Mouse (Mus musculus) activated CD4-positive, CD25-positive, alpha-beta regulatory T cell, adult 4 months (primary cell): ENCODE results near the gene 2310011J03Rik. TPM values are rescaled to one million over a fixed set of nuclear protein-coding genes. Genes with fewer than 3 reads are reported as not detected.

Experiments used
- ATAC-seq: one replicate; pipeline ENCODE4 v1.8.0; 2017
- polyA plus RNA-seq, 2 experiments: library from polyadenylated mRNA; unstranded; fragments of 100-300 nt; shearing (Covaris generic); gene quantifications; one replicate each; pipeline ENCODE4 v1.2.1; 2017

2310011J03Rik gene
- polyA plus RNA-seq, 2 experiments from 2014 or later = 44.0 to 54.5 TPM

- no peak for ATAC-seq
Observed at GRCm38 (mm10) chr10:80314494-80315001, 5.8 kb downstream of the 2310011J03Rik start.

DNA sequence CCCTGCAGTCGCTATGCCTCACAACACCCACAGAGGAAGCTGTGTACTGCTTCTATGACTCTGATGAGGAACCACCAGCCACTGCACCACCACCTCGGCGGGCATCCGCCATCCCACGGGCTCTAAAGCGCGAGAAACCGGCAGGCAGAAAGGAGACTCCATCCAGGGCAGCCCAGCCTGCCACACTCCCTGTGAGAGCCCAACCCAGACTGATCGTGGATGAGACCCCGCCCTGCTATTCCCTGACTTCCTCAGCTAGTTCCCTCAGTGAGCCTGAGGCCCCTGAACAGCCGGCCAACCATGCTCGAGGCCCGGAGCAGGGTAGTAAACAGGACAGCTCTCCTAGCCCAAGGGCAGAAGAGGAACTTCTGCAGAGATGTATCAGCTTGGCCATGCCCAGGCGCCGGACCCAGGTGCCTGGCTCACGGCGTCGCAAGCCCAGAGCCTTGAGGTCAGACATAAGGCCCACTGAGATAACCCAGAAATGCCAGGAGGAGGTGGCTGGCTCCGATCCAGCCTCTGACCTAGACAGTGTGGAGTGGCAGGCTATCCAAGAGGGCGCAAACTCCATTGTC, 6.6 kb downstream of the 2310011J03Rik start:
- no peak for ATAC-seq

GRCm38 (mm10) chr10:80312586-80313504, 7.5 kb downstream of the 2310011J03Rik start:
- ATAC-seq = no peak

GRCm38 (mm10) chr10:80311560-80311959, 8.8 kb downstream of the 2310011J03Rik start:
- no peak for ATAC-seq

GRCm38 (mm10) chr10:80304862-80305261, 15.5 kb downstream of the 2310011J03Rik start:
- ATAC-seq = peak; percentile 61

DNA sequence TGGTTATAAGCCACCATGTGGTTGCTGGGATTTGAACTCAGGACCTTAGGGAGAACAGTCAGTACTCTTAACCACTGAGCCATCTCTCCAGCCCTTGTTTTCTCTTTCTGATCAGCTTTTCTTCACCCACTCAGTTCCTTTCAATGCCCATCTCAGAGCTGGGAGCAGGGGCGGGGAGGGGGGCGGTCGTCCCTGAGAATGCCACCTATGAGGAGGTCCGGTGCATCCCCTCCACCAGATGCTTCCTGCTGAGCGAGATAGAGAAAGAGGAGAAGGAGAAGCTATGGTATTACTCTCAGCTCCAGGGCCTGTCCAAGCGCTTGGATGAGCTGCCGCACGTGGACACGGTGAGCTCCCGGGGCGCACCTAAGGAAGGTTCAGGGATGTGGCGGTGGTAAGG, 15.9 kb downstream of the 2310011J03Rik start:
- ATAC-seq = no peak

GRCm38 (mm10) chr10:80302471-80302881, 17.9 kb downstream of the 2310011J03Rik start:
- no peak for ATAC-seq

DNA sequence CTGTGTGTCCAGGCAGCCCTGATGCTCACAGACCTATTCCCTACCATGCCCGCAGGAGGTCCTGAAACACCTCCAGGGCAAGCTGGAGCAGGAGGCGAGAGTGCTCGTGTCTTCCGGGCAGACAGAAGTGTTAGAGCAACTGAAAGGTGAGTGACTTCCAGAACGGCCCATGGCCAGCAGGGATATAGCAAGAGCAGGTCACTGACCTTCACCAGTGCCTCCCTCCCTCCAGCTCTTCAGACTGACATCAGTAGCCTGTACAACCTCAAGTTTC, 18.3 kb downstream of the 2310011J03Rik start:
- no peak for ATAC-seq

- no peak for ATAC-seq
Observed at GRCm38 (mm10) chr10:80301256-80302081, 18.9 kb downstream of the 2310011J03Rik start.

- no peak for ATAC-seq
Observed at GRCm38 (mm10) chr10:80300672-80301181, 19.6 kb downstream of the 2310011J03Rik start.

DNA sequence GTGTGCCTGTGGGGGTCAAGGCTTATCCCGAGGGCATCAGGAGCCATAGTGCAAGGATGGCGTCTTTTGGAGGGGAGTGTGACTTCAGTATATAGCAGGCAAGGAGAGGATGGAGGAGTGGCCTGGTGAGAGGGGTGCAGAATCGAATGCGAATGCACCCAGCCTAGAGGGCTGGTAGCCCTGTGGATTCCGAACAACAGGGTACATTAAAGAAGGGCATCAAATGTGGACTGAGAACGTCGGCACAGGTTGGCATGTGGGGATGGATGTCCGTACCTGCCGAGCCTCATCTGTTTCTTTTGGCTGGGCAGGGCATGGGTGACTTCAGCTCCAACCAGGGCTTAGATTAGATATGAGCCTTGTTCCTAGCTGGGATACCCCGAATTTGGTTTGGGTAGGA, 20.5 kb downstream of the 2310011J03Rik start:
- no peak for ATAC-seq

DNA sequence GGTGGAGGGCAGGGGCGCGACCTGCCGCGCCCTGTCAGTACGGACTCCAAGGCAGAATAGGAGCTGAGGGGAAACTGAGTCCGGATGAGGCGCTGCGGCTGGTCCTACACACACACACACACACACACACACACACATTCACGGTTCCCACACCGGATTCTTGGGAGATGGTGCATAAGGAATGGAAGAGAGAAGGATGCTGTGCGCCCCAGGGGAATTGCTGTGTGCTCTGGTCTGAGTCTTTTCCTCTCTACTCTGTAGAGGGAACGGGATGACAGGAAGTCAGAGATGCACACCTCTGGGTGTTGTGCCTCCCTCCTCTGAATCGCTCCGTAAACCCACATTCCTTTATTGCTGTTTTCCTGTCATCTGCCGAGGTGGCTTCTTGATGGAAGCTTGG, 21.0 kb downstream of the 2310011J03Rik start:
- no peak for ATAC-seq

- ATAC-seq = no peak
Observed at GRCm38 (mm10) chr10:80298571-80299281, 21.6 kb downstream of the 2310011J03Rik start.

DNA sequence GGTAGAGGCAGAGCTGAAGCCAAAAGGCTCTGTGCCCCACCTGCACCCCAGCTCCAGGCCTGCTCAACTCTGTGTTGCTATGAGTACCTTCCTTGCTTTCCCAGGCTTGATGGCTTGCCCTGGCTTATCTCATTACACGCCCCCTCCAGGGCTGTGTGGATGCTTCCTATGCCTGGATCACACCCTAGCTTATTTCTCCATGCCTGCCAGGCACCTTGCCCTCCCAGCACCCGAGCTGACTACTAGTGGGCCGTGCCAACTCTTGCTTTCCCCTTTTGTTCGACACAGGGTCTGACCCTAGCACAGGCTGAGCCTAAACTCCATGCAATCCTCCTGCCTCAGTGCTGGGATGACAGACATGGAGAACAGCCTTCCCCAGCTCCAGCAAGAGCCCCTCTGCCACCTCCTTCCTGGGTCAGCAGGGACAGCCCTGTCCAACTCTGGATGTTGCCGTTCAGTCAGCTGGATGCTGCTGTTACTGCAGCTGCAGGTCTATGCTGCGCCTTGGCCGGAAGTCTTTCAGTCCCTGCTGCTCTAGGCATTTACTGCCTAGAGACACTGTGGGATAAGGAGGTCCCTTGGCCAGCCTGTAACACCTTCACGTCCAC, 22.7 kb downstream of the 2310011J03Rik start:
- no peak for ATAC-seq

DNA sequence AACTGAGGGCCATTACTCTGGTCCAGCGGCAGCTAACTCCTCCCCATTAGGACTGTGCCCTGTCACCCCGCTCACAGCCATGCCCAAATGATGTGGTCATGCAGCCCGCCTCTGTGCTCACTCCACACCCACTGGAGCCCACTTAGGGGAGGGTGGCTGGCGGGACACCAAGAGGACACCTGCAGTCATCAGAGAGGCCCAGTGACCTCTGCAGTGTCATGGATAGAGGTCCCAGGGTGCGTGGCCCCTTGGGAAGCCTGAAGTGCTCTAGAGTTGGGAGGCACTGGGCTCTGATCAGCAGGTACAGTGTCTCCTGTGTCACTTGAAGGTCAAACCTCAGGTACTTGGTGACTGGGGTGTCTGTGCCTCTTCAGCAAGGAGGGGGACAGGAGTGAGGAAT, 23.5 kb downstream of the 2310011J03Rik start:
- ATAC-seq = no peak

DNA sequence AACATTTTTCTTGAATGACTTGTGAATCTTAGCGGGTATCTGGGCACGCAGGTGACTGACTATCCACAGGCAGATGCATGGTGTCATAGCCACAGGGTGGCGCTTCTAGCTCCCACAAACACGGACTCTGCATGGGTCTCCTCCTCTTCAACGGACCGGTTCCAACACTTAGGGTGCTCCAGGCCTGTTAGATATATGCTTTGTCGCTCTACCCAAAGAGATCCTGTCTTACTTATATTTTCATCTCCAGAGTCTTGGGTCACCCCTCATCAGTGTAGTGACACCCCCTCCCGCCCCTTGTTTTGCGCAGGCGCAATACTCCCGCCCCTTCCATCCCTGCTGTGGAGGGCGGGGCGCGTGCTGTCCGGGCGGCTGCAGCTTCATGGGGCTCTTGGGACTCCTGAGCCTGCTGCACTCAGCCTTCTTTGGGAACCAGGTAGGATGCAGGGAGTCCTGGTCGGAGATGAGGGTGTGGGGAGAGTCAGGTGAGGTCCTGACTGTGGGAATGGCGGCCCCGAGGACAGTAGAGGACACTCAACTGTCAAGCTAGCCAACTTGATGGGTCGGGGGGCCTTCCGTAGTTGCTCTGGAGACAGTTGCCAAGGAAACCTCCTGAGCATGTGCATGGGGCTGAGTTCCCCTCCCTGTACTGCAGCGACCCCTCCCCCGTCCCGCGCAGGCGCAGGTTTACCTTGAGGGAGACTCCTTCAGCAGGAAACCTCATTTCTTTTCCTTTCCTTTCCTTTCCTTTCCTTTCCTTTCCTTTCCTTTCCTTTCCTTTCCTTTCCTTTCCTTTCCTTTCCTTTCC, 24.5 kb downstream of the 2310011J03Rik start, which contains the start of gene Apc2:
Gene Apc2, plus strand, starts transcription at position 360 of the 808 bp plus-strand sequence.
- peak; percentile 40 for ATAC-seq

DNA sequence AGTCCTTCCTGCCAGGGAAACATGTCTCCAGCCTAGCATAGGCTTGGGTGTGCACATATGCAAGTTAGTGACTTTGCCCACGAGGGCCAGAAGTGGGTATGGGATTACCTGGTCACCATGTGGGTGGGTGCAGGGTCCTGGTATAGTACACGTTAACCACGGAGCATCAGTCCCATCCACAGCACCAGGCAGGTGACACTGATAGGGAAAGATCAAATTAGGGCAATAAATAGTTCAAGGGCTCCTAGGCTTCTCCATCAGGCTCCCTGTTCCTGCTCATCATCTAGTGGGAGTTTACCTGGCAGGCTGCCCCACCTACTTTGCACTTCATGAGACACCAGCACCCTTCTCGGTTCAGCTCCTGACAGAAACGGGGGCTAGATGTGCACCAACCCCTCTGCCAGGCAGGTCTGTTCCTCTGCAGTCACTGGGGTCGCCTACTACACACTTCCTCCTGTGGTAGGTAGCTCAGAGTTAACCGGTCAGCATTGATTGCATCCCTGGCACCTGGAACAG, 25.5 kb downstream of the 2310011J03Rik start:
- ATAC-seq = no peak

- no peak for ATAC-seq
Observed at GRCm38 (mm10) chr10:80294311-80294710, 26.0 kb downstream of the 2310011J03Rik start.

GRCm38 (mm10) chr10:80293325-80293724, 27.0 kb downstream of the 2310011J03Rik start:
- ATAC-seq = no peak
